Mouse (Mus musculus) heart, postnatal 0 days (tissue): ENCODE results near the gene Srsf1.

Source experiments
- CTCF ChIP-seq: IDR thresholded peaks from 2 replicates; pipeline ENCODE4 v1.5.1; 2016; ENCODE audit warnings: antibody characterized with exemption, control low read depth, low read depth
- EP300 ChIP-seq: IDR thresholded peaks from 2 replicates; pipeline ENCODE4 v1.6.1; 2016; ENCODE audit warnings: antibody characterized with exemption, low read depth

DNA sequence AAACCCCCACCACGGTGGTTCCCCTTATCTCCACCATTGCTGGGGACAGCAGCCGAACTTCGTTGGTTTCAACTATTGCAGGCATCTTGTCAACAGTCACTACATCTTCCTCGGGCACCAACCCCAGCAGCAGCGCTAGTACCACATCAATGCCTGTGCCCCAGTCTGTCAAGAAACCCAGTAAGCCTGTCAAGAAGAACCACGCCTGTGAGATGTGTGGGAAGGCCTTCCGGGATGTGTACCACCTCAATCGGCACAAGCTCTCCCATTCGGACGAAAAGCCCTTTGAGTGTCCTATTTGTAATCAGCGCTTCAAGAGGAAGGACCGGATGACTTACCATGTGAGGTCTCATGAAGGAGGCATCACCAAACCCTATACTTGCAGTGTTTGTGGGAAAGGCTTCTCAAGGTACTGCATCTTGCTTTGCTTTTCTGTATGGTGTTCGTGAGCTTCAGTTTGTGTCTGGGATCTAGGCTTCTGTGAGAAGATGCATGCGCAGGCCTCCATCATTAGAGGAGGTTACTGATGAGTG lies 26.2 kb downstream of the Srsf1 start:
- TF ChIP-seq CTCF (no peak), EP300 (no peak)
